Mouse (Mus musculus) adrenal gland, adult (tissue): ENCODE data around the gene Mcu.

ENCODE experiments used
- DNase-seq, 2 experiments: peaks; one replicate each; pipeline ENCODE4 v3.0.0; 2022 to 2023; ENCODE audit warnings: low spot score in 1 of 2; ENCODE audit not compliant: inconsistent age in 2 of 2

The Mcu gene

GRCm38 (mm10) chr10:59538767-59539532, 77.5 kb downstream of the Mcu start:
- peak; percentile 71 to 89 for DNase-seq

- peak in 1 of 2 experiments; percentile 39 for DNase-seq
Measured at GRCm38 (mm10) chr10:59538063-59538462, 78.4 kb downstream of the Mcu start.

- peak in 1 of 2 experiments; percentile 60 for DNase-seq
Measured at GRCm38 (mm10) chr10:59537579-59537978, 78.9 kb downstream of the Mcu start.

- DNase-seq, result no peak
Measured at GRCm38 (mm10) chr10:59532256-59532655, 84.2 kb downstream of the Mcu start.

GRCm38 (mm10) chr10:59527819-59528218, 88.7 kb downstream of the Mcu start:
- no peak for DNase-seq

- DNase-seq, result no peak
Measured at GRCm38 (mm10) chr10:59527311-59527710, 89.2 kb downstream of the Mcu start.

- no peak for DNase-seq
Measured at GRCm38 (mm10) chr10:59524675-59525074, 91.8 kb downstream of the Mcu start.

GRCm38 (mm10) chr10:59523826-59524331, 92.6 kb downstream of the Mcu start:
- DNase-seq, result peak in 1 of 2 experiments; percentile 53

- no peak for DNase-seq
Measured at GRCm38 (mm10) chr10:59520701-59521100, 95.8 kb downstream of the Mcu start.

- no peak for DNase-seq
Measured at GRCm38 (mm10) chr10:59519411-59519810, 97.1 kb downstream of the Mcu start.

- no peak for DNase-seq
Measured at GRCm38 (mm10) chr10:59517201-59517600, 99.3 kb downstream of the Mcu start.

- no peak for DNase-seq
Measured at GRCm38 (mm10) chr10:59514739-59515464, 101.6 kb downstream of the Mcu start.

- no peak for DNase-seq
Measured at GRCm38 (mm10) chr10:59512173-59512572, 104.3 kb downstream of the Mcu start.

- DNase-seq, result no peak
Measured at GRCm38 (mm10) chr10:59511427-59511963, 105.0 kb downstream of the Mcu start.

GRCm38 (mm10) chr10:59510713-59511426, 105.6 kb downstream of the Mcu start:
- DNase-seq, result no peak

GRCm38 (mm10) chr10:59509197-59509596, 107.3 kb downstream of the Mcu start:
- DNase-seq, result peak; percentile 32 to 71

- no peak for DNase-seq
Measured at GRCm38 (mm10) chr10:59506711-59507110, 109.8 kb downstream of the Mcu start.

- no peak for DNase-seq
Measured at GRCm38 (mm10) chr10:59504291-59504690, 112.2 kb downstream of the Mcu start.

- peak in 1 of 2 experiments; percentile 59 for DNase-seq
Measured at GRCm38 (mm10) chr10:59503433-59504210, 112.9 kb downstream of the Mcu start.

GRCm38 (mm10) chr10:59502381-59502780, 114.1 kb downstream of the Mcu start:
- DNase-seq, result peak in 1 of 2 experiments; percentile 20
